Mouse (Mus musculus) ES-Bruce4 (cell line): ENCODE data around the gene Dhrs1.

Source experiments
- CTCF ChIP-seq: IDR thresholded peaks from one replicate; pipeline ENCODE4 v1.8.1; 2011; ENCODE audit warnings: low read depth, low read length
- EP300 ChIP-seq: IDR thresholded peaks from 2 replicates; pipeline ENCODE4 v1.6.1; 2011; ENCODE audit warnings: low read depth, low read length; ENCODE audit not compliant: insufficient read depth
- POLR2A ChIP-seq: IDR thresholded peaks from one replicate; pipeline ENCODE4 v1.8.1; 2011; ENCODE audit warnings: low read length; ENCODE audit not compliant: insufficient read depth

DNA sequence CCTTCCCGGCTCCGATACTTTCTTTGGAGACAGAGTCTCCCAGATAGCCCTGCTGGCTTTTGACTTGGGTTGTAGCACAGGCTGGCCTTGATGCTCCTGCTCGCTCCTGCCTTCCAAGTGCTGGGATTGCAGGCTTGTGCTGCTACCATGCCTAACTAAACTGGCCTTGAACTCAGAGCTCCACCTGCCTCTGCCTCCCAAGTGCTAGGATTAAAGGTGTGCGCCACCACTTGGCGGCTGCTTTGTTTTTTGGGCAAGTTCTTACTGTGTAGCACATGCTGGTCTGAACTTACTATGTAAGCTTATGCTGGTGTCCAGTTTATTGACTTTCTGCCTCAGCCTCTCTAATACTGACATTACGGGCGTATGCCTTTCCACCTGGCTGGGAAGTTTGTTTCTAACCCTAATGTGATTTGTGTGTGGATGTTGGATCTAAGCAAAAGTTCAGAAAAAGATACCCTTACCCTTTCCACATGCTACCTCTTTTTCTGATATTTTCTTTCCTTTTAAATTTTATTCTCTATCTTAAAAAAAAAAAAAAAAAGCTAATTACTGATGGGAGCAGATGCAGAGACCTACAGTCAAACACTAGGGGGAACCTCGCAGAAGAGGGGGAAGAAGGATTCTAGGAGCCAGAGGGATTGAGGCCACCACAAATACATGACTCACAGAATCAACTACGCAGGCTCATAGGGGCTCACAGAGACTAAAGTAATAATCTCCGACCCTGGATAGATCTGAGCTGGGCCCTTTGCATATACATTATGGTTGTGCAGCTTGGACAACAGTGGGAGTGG, 1.8 kb upstream of the Dhrs1 start:
- TF ChIP-seq POLR2A = no peak
- no peak for TF ChIP-seq CTCF
- no peak for TF ChIP-seq EP300
